Mouse (Mus musculus) kidney, embryonic 15.5 days (tissue): Measurements from ENCODE around the gene Coro1b. TPM values are rescaled to one million over a fixed set of nuclear protein-coding genes. Genes with fewer than 3 reads are reported as not detected.
A peak's percentile ranks its signal among the peaks of the same experiment; 100 is the strongest.
"Not testable (repeated sequence)": the region's sequence is repeated elsewhere in the genome, so short reads cannot be mapped to it uniquely, and the experiment has no call there.

Experiments used
- ATAC-seq: fragments of 200-750 bp; cut with Nextera tagmentation; replicated peaks from 2 replicates; pipeline ENCODE4 v1.8.0; 2017; ENCODE audit warnings: moderate TSS enrichment; ENCODE audit not compliant: low FRiP score
- H3K27ac ChIP-seq: fragments of 300-500 bp; sonication (generic); 2 replicates; pipeline ENCODE4 v1.5.1; 2015; ENCODE audit warnings: mild to moderate bottlenecking, inconsistent platforms
- H3K27me3 ChIP-seq: fragments of 300-500 bp; sonication (generic); 2 replicates; pipeline ENCODE4 v1.6.1; 2015; ENCODE audit warnings: inconsistent platforms
- H3K36me3 ChIP-seq: fragments of 300-500 bp; sonication (generic); 2 replicates; pipeline ENCODE4 v1.6.1; 2015; ENCODE audit warnings: inconsistent platforms
- H3K4me1 ChIP-seq: fragments of 300-500 bp; sonication (generic); 2 replicates; pipeline ENCODE4 v1.6.1; 2015; ENCODE audit warnings: inconsistent platforms
- H3K4me2 ChIP-seq: fragments of 300-500 bp; sonication (generic); 2 replicates; pipeline ENCODE4 v1.6.1; 2015; ENCODE audit warnings: moderate library complexity, mild to moderate bottlenecking, inconsistent platforms
- H3K4me3 ChIP-seq: fragments of 300-500 bp; sonication (generic); replicated peaks from 2 replicates; pipeline ENCODE4 v1.5.1; 2015; ENCODE audit warnings: mild to moderate bottlenecking, inconsistent platforms
- H3K9ac ChIP-seq: fragments of 300-500 bp; sonication (generic); 2 replicates; pipeline ENCODE4 v1.6.1; 2015; ENCODE audit warnings: mild to moderate bottlenecking, inconsistent platforms
- H3K9me3 ChIP-seq: fragments of 300-500 bp; sonication (generic); replicated peaks from 2 replicates; pipeline ENCODE4 v1.6.1; 2016; ENCODE audit warnings: inconsistent platforms
- WGBS: fragments of 180-500 bp; shearing (Covaris S2); methylation state at CpG from one replicate; pipeline ENCODE4 v1.1.7; 2015; ENCODE audit warnings: mixed read lengths; 5-methylcytosine and 5-hydroxymethylcytosine counted together
- polyA plus RNA-seq: library from polyadenylated mRNA; unstranded; fragments of >200 nt; fragmentation: Nextera tagmentation; extraction: Ambion mirVana; gene quantifications from 2 replicates; pipeline ENCODE4 v1.2.1, GENCODE M21; 2015

The Coro1b gene
- polyA plus RNA-seq, 1 experiment from 2014 or later: 174 TPM

GRCm38 (mm10) chr19:4121896-4122295 lies 26.5 kb upstream of the Coro1b start:
- H3K27ac ChIP-seq: 0 out of 2 replicates have a peak overlapping the region, but pooled peaks have one; percentile 85
- peak overlapping the region; percentile 60; the same call in 1 of the 2 replicates for H3K4me2 ChIP-seq
- H3K36me3 ChIP-seq: peaks cover 14% of the 10 kb centered on the region
- H3K27me3 ChIP-seq, H3K9me3 ChIP-seq, H3K9ac ChIP-seq, ATAC-seq: not testable (repeated sequence)
- H3K4me3 ChIP-seq: peak overlapping the region; percentile 49; the same call in 1 of the 2 replicates
- peaks cover 37% of the 10 kb centered on the region for H3K4me1 ChIP-seq
- 67% methylated on average over 6 of the region's 6 CpGs for WGBS

GRCm38 (mm10) chr19:4122411-4123370 lies 25.7 kb upstream of the Coro1b start:
- no peaks in the 10 kb centered on the region for H3K27me3 ChIP-seq
- H3K36me3 ChIP-seq: peaks cover 8% of the 10 kb centered on the region
- no peak overlapping the region for H3K4me3 ChIP-seq
- no peak overlapping the region for H3K9ac ChIP-seq
- no peak overlapping the region for H3K27ac ChIP-seq
- WGBS: 84% methylated on average over 7 of the region's 7 CpGs
- no peaks in the 10 kb centered on the region for H3K9me3 ChIP-seq
- no peak for ATAC-seq
- H3K4me2 ChIP-seq: no peak overlapping the region
- H3K4me1 ChIP-seq: peaks cover 40% of the 10 kb centered on the region

GRCm38 (mm10) chr19:4124432-4124831 lies 24.0 kb upstream of the Coro1b start:
- no peak for ATAC-seq
- no peaks in the 10 kb centered on the region for H3K27me3 ChIP-seq
- H3K36me3 ChIP-seq: peaks cover 18% of the 10 kb centered on the region
- H3K4me1 ChIP-seq: peaks cover 41% of the 10 kb centered on the region
- no peak overlapping the region for H3K4me3 ChIP-seq
- H3K9ac ChIP-seq: no peak overlapping the region
- no peak overlapping the region for H3K4me2 ChIP-seq
- H3K27ac ChIP-seq: no peak overlapping the region
- WGBS: 76% methylated on average over 4 of the region's 4 CpGs
- H3K9me3 ChIP-seq: no peaks in the 10 kb centered on the region

- WGBS: 7% methylated on average over 4 of the region's 4 CpGs
- peak overlapping the region; percentile 37; the same call in 1 of the 2 replicates for H3K27ac ChIP-seq
- not testable (repeated sequence) for H3K27me3 ChIP-seq
These were observed 23.2 kb upstream of the Coro1b start for GRCm38 (mm10) chr19:4125268-4125667.

GRCm38 (mm10) chr19:4125741-4126696 lies 22.4 kb upstream of the Coro1b start, which contains the start of gene Aip:
Gene Aip (minus strand): TSS chr19:4125858.
- H3K27ac ChIP-seq: peak within 1 kb of the TSS; percentile 74
- under 1% methylated on average over 56 of the region's 64 CpGs for WGBS
- H3K27me3 ChIP-seq: no peaks in the 10 kb centered on the region
- H3K4me3 ChIP-seq: peak within 1 kb of the TSS; percentile 91
- peak within 1 kb of the TSS; percentile 84 for H3K4me2 ChIP-seq
- peaks cover 27% of the 10 kb centered on the region for H3K36me3 ChIP-seq
- peak; percentile 95 for ATAC-seq
- H3K9me3 ChIP-seq: no peaks in the 10 kb centered on the region
- peaks cover 31% of the 10 kb centered on the region for H3K4me1 ChIP-seq
- peak within 1 kb of the TSS; percentile 85 for H3K9ac ChIP-seq

More at GRCm38 (mm10) chr19:4125268-4125667, 23.2 kb upstream of the Coro1b start:
- peak overlapping the region; percentile 91 for H3K4me3 ChIP-seq
- peak overlapping the region; percentile 84 for H3K4me2 ChIP-seq
- not testable (repeated sequence) for H3K9me3 ChIP-seq
- peaks cover 38% of the 10 kb centered on the region for H3K4me1 ChIP-seq
- H3K36me3 ChIP-seq: peaks cover 26% of the 10 kb centered on the region
- H3K9ac ChIP-seq: peak overlapping the region; percentile 39; the same call in 1 of the 2 replicates
- ATAC-seq: peak; percentile 43

- Histone ChIP-seq H3K27me3 (no peaks in the 10 kb centered on the region), H3K36me3 (peaks cover 36% of the 10 kb centered on the region), H3K9ac (peak overlapping the region; percentile 85), H3K4me1 (peaks cover 25% of the 10 kb centered on the region), H3K4me3 (peak overlapping the region; percentile 91), H3K9me3 (no peaks in the 10 kb centered on the region), H3K27ac (peak overlapping the region; percentile 74; the same call in 1 of the 2 replicates), H3K4me2 (peak overlapping the region; percentile 84)
- ATAC-seq: no peak
- 43% methylated on average over 7 of the region's 7 CpGs for WGBS
These were observed 21.5 kb upstream of the Coro1b start for GRCm38 (mm10) chr19:4126759-4127495.

GRCm38 (mm10) chr19:4129462-4129861 lies 19.0 kb upstream of the Coro1b start:
- peaks cover 23% of the 10 kb centered on the region for H3K4me1 ChIP-seq
- 94% methylated on average over 7 of the region's 7 CpGs for WGBS
- peaks cover 51% of the 10 kb centered on the region for H3K36me3 ChIP-seq
- H3K4me2 ChIP-seq: no peak overlapping the region
- no peak overlapping the region for H3K9ac ChIP-seq
- H3K27ac ChIP-seq: no peak overlapping the region
- H3K4me3 ChIP-seq: no peak overlapping the region
- no peaks in the 10 kb centered on the region for H3K27me3 ChIP-seq
- no peaks in the 10 kb centered on the region for H3K9me3 ChIP-seq
- no peak for ATAC-seq

GRCm38 (mm10) chr19:4130106-4130505 lies 18.3 kb upstream of the Coro1b start:
- 85% methylated on average over 4 of the region's 4 CpGs for WGBS
- Histone ChIP-seq H3K36me3 (peaks cover 51% of the 10 kb centered on the region), H3K4me2 (no peak overlapping the region), H3K4me3 (no peak overlapping the region), H3K9me3 (no peaks in the 10 kb centered on the region), H3K27ac (no peak overlapping the region), H3K27me3 (no peaks in the 10 kb centered on the region), H3K4me1 (peaks cover 18% of the 10 kb centered on the region), H3K9ac (no peak overlapping the region)
- no peak for ATAC-seq

- ATAC-seq: no peak
- Histone ChIP-seq H3K27me3 (no peaks in the 10 kb centered on the region), H3K4me3 (no peak overlapping the region), H3K36me3 (peaks cover 51% of the 10 kb centered on the region), H3K4me2 (no peak overlapping the region), H3K27ac (no peak overlapping the region), H3K9me3 (no peaks in the 10 kb centered on the region), H3K4me1 (peaks cover 16% of the 10 kb centered on the region), H3K9ac (0 out of 2 replicates have a peak overlapping the region, but pooled peaks have one; percentile 23)
- WGBS: 95% methylated on average over 5 of the region's 5 CpGs
These were observed 17.3 kb upstream of the Coro1b start for GRCm38 (mm10) chr19:4131075-4131474.

- H3K36me3 ChIP-seq: peaks cover 51% of the 10 kb centered on the region
- no peak for ATAC-seq
- peaks cover 10% of the 10 kb centered on the region for H3K4me1 ChIP-seq
- no peak overlapping the region for H3K9ac ChIP-seq
- no peak overlapping the region for H3K4me3 ChIP-seq
- no peaks in the 10 kb centered on the region for H3K27me3 ChIP-seq
- no peak overlapping the region for H3K27ac ChIP-seq
- H3K4me2 ChIP-seq: no peak overlapping the region
- H3K9me3 ChIP-seq: no peaks in the 10 kb centered on the region
- WGBS: 79% methylated on average over 2 of the region's 2 CpGs
These were observed 16.7 kb upstream of the Coro1b start for GRCm38 (mm10) chr19:4131768-4132167.

GRCm38 (mm10) chr19:4134354-4134753 lies 14.1 kb upstream of the Coro1b start:
- Histone ChIP-seq H3K27me3 (no peaks in the 10 kb centered on the region), H3K4me1 (no peaks in the 10 kb centered on the region), H3K9ac (no peak overlapping the region), H3K9me3 (no peaks in the 10 kb centered on the region), H3K4me3 (no peak overlapping the region), H3K4me2 (no peak overlapping the region), H3K36me3 (peaks cover 34% of the 10 kb centered on the region), H3K27ac (no peak overlapping the region)
- ATAC-seq: no peak
- 89% methylated on average over 4 of the region's 4 CpGs for WGBS
